Mouse (Mus musculus) hindlimb bud, embryonic 11.5 days (tissue): Measurements from ENCODE around the gene Cst13.
A peak's percentile ranks its signal among the peaks of the same experiment; 100 is the strongest.
"Not testable (repeated sequence)": the region's sequence is repeated elsewhere in the genome, so short reads cannot be mapped to it uniquely, and the experiment has no call there.

Experiments
- DNase-seq: peaks from one replicate; pipeline ENCODE4 v3.0.0-alpha.2; 2012; ENCODE audit warnings: low read depth, low spot score; ENCODE audit errors: extremely low spot score

Gene Cst13

DNA sequence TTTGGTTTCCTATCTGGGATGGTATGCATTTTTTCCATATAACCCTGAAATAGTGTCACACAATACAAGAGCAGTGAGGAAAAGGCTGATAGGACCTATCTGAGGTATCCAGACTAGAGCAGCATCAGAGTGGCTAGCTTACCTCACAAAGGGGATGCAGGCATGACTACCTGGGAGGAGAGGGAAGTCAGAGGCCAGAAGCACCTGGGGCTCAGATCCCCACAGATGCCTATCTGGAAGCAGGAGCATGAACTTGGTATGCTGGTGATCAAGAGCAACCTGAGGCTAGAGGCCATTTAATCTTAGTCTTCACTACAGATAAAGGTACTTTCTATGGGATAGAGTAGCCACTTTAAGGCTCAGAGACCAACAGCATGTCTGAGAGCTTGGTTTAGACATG, at the start of gene Cst13:
TSS of gene Cst13 (plus strand) at position 173 of the 400 bp plus-strand sequence.
- no peak for DNase-seq

DNA sequence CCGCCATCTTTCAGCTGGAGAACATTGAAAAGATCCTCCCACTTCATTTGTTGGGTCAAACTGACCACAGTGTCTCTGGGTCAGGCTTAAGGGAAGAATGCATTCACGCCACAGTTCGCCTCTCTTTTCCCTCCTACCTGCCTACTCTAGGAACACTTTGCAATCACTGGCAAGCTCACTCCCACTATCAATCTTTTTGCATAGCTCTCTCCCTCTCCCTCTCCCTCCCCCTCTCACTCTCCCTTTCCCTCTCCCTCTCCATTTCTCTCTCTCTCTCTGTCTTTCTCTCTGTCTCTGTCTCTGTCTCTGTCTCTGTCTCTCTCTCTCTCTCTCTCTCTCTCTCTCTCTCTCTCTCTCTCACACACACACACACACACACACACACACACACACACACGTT, 48.5 kb upstream of the Cst13 start, which contains the start of gene Cst11:
TSS of gene Cst11 (minus strand) at position 101 of the 400 bp plus-strand sequence.
- not testable (repeated sequence) for DNase-seq

DNA sequence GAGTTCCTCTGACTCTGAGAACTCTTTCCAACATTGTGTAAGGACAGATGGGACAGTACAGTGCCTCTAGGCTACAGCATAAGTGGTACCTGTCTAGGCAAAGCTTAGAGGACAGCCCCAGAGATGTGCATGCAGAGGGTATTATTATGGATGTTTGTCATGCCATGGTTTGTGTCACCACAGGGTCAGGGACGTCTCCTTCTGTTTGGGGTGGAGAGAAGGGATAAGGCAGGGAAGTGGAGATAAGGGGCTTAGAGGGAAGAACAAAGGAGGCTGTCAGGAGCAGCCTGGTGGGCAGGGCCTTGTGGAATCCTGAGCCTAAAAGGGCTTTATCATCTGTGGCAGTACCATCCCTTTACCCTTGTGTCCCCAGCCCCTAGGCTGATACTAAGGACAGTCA, 38.2 kb upstream of the Cst13 start, which contains the start of gene 8030411F24Rik:
TSS of gene 8030411F24Rik (plus strand) at position 301 of the 400 bp plus-strand sequence.
- DNase-seq = no peak

DNA sequence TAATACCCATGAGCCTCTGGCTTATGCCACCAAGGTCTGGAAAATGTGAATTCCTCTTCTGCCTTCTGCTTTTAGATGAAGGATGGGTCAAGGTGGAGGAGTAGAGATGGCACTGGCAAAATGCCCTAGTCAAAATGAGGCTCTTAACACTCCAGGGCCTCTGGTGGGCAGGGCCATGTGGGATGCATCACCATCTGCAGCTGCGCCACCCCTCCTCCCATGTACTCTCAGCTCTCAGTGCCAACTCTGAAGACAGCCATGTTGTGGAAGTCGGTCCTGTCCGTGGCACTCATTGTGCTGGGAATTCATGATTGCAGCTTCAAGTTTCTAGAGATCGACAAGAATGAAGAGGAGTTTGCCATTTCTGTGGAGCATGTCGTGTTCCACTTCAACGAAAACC, 30.7 kb upstream of the Cst13 start, which contains the start of gene Cst12:
TSS of gene Cst12 (plus strand) at position 220 of the 400 bp plus-strand sequence.
- no peak for DNase-seq

DNA sequence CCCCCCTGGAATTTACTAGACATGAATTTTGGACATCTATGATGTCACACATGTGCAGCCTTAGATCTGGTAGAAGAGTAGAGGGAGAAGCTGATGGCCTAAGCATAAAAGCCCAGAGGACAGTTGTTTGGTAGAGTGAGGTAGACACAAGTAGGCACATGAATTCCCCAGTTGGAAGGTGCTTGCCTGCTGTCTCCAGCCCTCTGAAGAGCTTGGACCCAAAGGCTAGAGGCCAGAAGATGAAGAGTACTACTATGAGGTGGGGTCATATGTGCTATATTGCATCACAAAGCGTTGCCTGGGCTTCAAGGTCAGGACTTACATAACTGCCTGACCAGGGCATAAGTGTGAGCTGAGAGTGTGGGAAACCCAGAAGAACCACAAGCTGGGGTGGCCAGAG, 21.4 kb upstream of the Cst13 start, which contains the start of gene Cst8:
TSS of gene Cst8 (plus strand) at position 301 of the 400 bp plus-strand sequence.
- DNase-seq = no peak

DNA sequence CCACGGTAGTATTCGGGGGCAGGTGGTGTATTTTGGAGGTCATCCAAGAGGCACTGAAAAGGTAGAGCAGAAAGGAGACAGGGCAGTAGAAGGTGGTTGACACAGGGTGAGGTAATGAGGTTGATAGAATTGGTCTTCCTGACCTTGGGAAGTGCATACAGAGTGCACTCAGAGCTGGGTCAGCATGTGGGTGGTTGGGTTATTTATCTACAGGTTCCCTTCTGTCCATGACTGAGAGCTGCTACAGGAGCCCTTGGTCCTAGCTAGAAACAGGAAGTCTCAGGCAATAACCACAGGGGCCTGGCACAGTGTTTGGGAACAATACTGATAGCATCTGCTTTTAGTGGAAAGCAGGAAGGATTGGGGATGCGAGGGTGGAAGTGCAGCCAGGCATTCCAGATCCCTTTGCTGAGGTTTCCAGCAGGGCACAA, 18.4 kb upstream of the Cst13 start:
- DNase-seq = no peak

DNA sequence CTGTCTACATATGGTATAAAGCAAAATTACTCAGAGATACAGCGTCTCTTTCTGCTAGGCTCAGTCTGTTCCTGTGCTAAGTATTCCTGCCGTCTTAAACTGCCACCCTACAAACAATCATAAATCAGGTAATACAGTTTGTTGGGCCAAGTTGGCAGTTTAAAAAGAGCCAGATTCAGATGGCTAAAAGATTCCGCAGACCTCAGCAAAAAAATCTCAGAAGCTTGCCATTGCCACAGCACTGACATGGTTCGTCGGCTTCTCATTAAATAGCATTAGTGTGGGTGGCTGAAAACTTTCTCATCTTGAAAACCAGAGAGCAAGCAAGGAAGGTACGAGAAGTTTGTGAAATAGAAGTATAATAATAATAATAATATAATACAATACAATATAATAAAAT, 13.2 kb upstream of the Cst13 start:
- no peak for DNase-seq

DNA sequence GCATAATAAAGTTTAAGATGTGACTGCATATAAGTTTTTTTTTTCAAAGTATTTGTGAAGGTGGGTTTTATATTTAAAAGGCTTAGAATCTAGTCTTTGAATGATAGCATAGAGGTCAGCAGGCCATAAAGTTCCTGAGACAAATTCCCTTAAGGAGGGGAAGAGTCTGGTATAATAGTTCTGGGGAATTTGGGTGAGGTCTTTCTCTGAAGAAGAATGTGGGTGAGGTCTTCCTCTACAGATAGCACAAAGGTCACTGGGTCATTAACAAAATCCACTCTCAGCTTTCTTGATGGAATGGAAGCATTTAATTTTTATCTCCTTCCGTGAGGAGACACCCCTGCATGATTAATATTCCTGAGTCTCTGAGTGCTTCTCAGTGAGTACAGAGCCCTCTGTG, 6.1 kb downstream of the Cst13 start:
- no peak for DNase-seq

DNA sequence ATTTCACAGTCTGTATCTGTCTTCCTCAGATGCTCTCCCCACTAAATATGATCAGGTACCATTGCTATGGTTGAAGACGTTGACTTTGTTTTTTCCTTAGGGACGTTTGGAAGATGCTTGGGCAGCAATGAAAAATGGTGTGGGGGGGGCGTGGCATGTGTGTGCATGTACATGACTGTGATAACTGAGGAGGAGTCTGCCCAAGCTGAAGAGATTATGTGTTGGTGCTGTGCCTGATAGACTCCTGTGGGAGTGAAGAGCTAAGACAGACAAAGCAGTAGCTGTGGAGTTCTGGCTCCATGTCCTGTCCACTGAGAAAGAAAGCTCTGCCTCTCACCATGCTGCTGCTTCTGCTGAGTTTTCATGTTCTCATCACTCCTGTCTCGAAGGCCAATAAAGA, 15.0 kb downstream of the Cst13 start, which contains the start of gene Cst9:
TSS of gene Cst9 (plus strand) at position 236 of the 400 bp plus-strand sequence.
- DNase-seq = no peak

DNA sequence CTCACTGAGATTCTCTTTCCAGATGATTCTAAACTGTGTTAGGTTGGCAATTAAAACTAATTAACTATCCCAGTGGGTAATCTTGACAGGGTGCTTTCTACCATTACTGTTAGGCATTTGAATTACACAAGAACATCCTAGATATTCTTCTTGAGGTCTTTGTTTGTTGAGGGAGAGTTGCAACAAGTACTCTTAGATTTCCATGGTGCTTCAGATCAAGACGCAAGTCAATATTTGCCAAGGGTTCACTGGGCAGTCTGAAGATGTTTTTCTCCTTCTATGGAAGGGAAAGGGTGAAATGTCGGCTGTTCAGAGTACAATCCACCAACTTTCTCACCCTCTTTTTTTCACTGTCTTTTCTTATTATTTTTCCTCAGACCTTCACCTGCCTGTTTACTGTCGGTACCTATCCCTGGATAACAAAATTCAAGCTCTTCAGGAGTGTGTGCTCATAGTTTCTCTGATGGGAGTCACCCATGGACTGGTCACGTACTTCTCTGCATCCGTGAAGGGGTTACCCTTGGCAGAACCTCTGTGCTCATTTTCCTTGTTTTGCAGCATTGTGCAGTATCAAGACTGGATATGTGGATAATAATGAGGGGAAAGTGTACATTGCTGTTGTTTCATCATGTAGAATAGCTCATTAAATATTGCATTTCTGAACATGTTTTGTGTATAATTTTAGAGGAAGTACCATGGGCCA, 18.3 kb downstream of the Cst13 start:
- no peak for DNase-seq

DNA sequence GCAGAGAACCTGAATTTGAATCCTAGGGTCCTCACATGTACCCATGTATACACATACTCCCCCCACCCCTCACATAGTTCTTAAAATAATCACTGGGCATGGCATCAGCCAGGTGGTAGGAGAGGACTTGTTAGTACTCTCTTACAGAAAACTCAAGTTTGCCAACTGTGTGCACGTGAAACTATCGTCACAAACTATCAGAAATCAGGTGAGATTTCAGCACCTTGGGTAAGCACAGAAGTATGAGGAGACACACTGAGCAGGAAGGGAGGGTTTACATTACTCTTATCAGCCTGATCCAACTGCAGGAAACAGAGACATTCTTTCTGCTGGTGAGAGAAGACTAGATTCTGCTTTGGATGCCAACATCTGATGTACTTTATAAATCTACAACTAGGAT, 19.3 kb downstream of the Cst13 start:
- DNase-seq = no peak

DNA sequence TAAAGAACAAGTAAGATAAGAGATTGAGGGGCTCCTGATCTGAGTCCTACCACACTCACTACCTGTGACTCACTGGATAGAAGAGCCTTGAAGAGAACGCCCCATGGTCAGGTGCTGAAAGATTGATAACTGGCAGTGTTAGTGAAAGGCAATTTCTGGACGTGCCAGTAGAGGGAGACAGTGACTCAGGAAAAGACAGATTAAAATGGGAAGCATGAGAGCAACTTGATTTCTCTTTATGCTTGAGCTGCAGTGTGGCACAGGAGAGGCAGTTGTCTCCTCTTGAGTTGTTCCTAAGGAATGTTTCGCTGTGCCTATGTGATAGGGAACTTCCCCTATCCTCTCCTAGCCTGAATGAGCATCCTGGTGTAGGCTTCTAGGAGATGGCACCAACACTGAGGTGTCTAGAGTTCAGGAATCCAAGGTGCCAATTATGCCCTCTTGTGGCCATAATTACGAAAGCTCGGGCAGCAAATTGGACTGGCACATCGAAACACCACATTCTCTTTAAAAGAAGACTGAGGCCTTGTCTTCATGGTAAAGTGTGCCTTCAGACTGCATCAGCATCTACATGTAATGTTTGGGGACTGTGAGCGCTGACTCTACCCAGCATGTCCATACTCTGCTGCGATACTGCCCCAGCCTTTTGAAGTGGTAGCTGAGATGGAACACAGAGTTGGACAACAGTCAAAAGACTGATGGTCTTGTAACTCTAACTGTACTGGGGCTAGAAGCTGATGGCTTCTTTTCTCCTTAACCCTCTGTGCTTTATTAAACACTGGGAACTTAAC, 31.4 kb downstream of the Cst13 start:
- peak; percentile 37 for DNase-seq

DNA sequence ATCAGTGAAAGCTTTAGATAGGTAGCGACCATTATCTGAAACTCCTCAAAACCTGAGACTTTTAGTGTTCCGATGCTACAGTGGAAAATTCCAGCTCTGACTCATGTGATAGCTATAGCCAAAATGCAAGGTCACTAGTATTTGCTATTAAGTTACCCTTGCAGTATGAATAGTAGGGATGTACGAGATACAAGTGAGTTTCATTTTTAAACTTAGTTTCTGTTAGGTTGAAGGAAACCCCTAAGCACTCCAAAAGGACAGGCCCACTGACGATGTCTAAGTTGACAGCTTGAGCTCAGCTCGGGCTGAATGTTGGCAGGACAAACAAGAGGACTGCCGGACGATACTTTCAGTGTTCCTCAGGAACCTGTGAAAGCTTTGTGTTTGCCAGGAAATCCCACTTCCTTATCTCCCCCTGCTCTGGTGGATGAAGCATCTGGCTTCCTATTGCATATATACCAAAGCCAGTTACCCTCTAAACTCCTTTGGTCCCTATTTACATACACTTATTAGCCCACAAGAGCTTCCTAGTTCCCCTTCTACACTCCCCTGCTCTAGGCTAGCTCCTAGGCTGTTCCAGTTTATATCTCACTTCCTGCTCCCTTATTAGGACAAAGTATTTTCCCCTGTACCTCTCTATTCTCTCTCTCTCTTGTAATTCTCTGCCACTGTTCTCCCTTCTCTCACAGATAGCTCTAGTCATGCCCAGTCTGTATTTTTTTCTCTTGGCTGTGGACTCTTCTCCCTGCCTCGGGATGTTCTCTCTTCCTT, 36.9 kb downstream of the Cst13 start:
- DNase-seq = no peak

DNA sequence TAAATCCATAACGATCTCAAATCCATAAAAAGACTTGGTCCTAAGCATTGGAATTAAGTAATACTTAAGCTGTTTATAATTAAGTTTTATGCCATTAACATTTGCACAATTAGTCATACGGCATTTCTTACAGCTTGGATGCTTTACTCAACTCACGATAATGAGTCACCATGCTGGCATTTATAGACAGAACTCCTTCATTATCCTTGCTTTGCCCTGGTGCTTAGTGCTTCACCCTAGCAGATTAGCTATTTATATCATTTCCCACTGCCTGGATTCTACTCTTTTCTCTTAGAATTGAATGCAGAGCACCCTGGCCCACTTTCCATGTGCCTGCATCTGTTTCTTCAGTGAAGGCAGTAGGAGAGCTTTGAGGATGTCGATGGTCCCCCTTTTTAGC, 37.6 kb downstream of the Cst13 start:
- no peak for DNase-seq

DNA sequence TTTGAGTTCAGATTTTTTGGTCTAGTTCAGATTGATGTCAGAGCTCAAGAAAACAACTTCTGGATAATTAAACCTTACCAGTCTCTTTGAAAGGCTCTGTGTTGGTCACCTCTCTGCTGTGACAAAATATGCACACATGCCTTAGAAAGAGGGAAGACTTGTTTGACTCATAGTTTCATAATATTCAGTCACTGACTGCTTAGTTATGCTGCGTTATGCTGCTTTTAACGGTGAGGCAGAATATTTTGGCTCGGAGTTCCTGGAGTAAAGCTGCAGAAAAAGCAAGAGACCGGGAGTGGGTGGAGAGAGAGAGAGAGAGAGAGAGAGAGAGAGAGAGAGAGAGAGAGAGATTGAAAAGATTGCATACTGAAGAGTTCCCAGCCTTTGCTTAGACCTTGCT, 41.1 kb downstream of the Cst13 start:
- DNase-seq = no peak

DNA sequence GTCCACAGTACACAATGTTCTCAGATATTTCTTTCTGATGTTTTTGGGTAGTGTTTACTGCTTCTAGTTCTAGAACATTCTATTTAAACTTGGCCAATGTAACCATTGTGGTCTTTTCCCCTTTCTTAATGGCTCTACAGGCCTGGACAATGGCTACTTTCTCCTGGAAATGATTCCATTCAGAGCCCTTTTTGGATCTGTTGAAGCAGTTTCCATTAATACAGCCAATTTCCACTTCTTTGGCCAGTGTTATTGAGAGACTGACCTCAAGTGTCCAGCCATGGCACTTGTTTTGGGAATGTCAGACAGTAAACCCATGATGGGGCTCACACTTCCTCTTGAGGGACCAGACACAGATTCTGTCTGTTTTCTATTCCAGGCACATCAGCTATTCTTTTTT, 41.8 kb downstream of the Cst13 start:
- no peak for DNase-seq

DNA sequence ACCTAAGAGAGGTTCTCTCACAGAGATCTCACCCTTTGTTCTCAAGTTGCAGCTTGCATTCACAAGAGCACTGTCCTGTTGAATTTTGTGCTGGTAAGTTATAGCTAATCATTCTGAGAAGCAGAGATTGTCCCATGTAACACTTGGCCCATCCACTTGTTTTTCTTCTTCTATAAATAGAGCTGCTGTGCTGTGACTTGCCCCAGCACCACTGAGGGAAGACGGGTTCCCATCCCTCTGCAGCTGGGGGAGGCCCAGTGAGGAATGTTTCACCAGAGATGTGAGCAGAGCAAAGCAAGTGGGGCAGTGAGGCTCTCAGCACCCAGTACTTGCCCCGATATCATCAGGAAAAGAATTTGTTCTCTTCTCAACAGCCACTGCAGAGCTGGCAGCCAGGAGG, 45.1 kb downstream of the Cst13 start, which contains the start of gene 9230104L09Rik:
TSS of gene 9230104L09Rik (minus strand) at position 73 of the 400 bp plus-strand sequence.
- DNase-seq = no peak

DNA sequence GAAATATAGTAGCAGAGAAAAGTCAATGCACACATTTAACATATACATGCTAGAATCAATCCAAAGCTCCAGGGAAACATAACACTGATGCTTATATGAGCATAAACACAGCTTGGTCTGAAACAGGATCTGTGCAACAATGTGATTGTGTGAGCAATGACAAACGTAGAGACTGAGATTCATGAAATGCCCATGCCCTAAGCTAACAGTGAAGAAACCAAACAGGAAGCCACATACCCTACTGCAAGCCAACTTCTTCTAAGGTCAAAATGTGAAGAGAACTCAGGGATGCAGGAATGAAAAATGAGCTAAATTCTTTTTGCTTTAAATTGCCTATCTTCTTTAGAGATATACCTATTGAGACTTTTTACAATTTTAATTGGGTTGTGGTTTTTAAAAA, 49.1 kb downstream of the Cst13 start:
- DNase-seq = no peak

DNA sequence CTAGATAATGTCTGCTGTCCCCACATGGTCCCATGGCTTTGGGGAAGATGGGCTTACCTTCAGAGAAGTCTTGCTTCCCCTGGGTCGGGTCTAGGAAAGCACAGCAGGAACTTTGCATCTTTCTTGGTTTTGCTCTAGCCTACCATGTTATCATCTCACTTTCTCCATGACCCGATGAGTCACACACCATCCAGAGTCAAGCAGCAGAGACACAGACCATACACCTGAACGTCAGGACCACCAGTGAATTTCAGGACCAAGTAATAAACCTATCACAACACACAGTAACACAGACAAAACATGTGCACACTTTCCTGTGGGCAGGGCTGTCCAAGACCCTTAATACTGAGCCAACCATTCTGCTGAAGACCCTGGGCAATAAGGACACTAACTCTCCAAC, 50.6 kb downstream of the Cst13 start:
- no peak for DNase-seq

DNA sequence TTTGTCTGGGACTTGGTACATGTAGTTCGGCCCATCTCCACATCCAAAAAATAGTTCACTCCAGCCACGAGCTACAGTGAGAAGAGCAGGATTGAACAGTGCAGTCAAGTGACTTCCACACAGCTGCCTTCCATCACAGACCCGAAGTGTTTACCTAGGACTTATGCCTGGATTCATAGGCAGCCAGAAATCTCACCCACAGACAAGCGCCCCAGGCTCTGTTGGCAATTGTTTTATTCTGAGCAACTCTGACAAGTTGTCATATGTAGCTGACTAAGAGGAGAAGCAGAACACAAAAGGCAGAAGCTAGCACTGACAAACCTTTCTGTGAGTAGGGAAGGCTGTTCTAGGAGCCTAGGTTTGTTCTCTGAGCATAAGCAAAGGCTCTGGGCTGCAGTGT, 53.0 kb downstream of the Cst13 start:
- DNase-seq = no peak

DNA sequence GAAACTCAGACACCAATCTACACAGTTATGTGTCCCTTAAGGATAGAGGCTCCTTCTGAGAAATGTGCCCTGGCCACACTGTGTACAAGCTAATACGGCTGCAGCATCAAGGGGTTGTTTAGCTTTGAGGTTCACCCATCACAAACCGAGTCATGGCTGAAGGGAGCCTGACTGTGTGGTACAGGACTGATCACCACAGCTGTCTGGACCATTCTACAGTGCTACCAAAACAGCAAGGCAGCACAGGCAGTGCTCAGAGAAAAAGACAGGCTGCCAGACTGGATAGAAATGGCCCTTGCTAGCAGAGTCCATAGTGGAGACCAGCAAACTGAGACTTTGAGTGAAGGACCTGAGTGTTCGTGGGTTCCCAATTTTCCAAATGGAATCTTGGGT, 54.3 kb downstream of the Cst13 start:
- DNase-seq = no peak
